Comparison of ENCODE assay signal across 8 mouse cellular contexts in genomic region chr1:34578851-34579781, GRCm38 (mm10). TPM values are rescaled to one million over a fixed set of nuclear protein-coding genes. Genes with fewer than 3 reads are reported as not detected.
A peak's percentile ranks its signal among the peaks of the same experiment; 100 is the strongest.
DNase-seq lines count a peak whose midpoint lies in the region; ATAC-seq and TF ChIP-seq lines count a peak whose summit lies in the region.

Amer3 (plus strand) TSS chr1:34579657.

- peak; percentile 87 for ATAC-seq in embryonic facial prominence, embryonic 15.5 days (ENCODE audit: insufficient number of reproducible peaks, low FRiP score, low TSS enrichment, low read depth)
- peak; percentile 95 for ATAC-seq in lung, embryonic 14.5 days (ENCODE audit: insufficient read depth)

- in situ Hi-C loops in CH12.LX (cut with MboI; ENCODE audit: low pct_ligation_motif_present, low pct_unique_long_range_greater_than_20kb, low sequenced_read_pairs) = no loop called here

- peaks cover 7 to 9% of the 10 kb centered on the region in 2 experiments for H3K4me1 ChIP-seq in CH12.LX (ENCODE audit: control insufficient read depth in 1 of 2, insufficient read depth in 2 of 2)
- H3K4me1 ChIP-seq in embryonic facial prominence, embryonic 15.5 days = peaks cover 14% of the 10 kb centered on the region; the same call in 1 of the 2 replicates
- H3K4me1 ChIP-seq in hindbrain, embryonic 10.5 days (replicated peaks) = peaks cover 16% of the 10 kb centered on the region; the same call in 1 of the 2 replicates
- H3K4me1 ChIP-seq in lung, embryonic 14.5 days (ENCODE audit: insufficient read depth) = no peaks in the 10 kb centered on the region
- H3K4me1 ChIP-seq in olfactory bulb, adult 2 months (ENCODE audit: control insufficient read depth, insufficient read depth, low read length) = peaks cover 13% of the 10 kb centered on the region; the same call in 1 of the 2 replicates

- no peaks in the 10 kb centered on the region for H3K79me2 ChIP-seq in CH12.LX (replicated peaks; ENCODE audit: control insufficient read depth, extremely low read depth, insufficient read depth, poor library complexity, severe bottlenecking)

- no peak for TF ChIP-seq EP300 in CH12.LX (IDR thresholded peaks at IDR 0.05; ENCODE audit: low read length)

- TF ChIP-seq RAD21 in CH12.LX (IDR thresholded peaks at IDR 0.05; ENCODE audit: low read depth, low read length) = no peak

- H3K27me3 ChIP-seq in CH12.LX (replicated peaks) = peaks cover 31% of the 10 kb centered on the region
- H3K27me3 ChIP-seq in embryonic facial prominence, embryonic 15.5 days = peaks cover 36% of the 10 kb centered on the region
- H3K27me3 ChIP-seq in hindbrain, embryonic 10.5 days (ENCODE audit: insufficient read depth, poor library complexity, severe bottlenecking) = peaks cover 42% of the 10 kb centered on the region
- peaks cover 26% of the 10 kb centered on the region; the same call in 1 of the 2 replicates for H3K27me3 ChIP-seq in lung, embryonic 14.5 days (ENCODE audit: insufficient read depth, low read length)

- no peak within 1 kb of the TSS for H3K27ac ChIP-seq in CH12.LX (ENCODE audit: insufficient read depth, low read depth)
- no peak within 1 kb of the TSS for H3K27ac ChIP-seq in embryonic facial prominence, embryonic 15.5 days (replicated peaks)
- peak within 1 kb of the TSS; percentile 76 for H3K27ac ChIP-seq in hindbrain, embryonic 10.5 days
- H3K27ac ChIP-seq in lung, embryonic 14.5 days (ENCODE audit: low read depth) = no peak within 1 kb of the TSS
- peak within 1 kb of the TSS; percentile 44; the same call in 1 of the 2 replicates for H3K27ac ChIP-seq in olfactory bulb, adult 2 months (ENCODE audit: insufficient read depth, low read depth, low read length)

- H3K36me3 ChIP-seq in CH12.LX (replicated peaks in 1 of 2; ENCODE audit: control insufficient read depth in 1 of 2, insufficient read depth in 1 of 2, low read length in 1 of 2) = no peaks in the 10 kb centered on the region
- H3K36me3 ChIP-seq in embryonic facial prominence, embryonic 15.5 days = no peaks in the 10 kb centered on the region
- H3K36me3 ChIP-seq in hindbrain, embryonic 10.5 days = no peaks in the 10 kb centered on the region
- H3K36me3 ChIP-seq in lung, embryonic 14.5 days (ENCODE audit: insufficient read depth) = no peaks in the 10 kb centered on the region

- DNase-seq in CH12.LX (ENCODE audit: extremely low read depth) = peak; percentile 38
- DNase-seq in brain, adult 2 months (ENCODE audit: low read depth, low spot score) = peak; percentile 96
- peak; percentile 83 for DNase-seq in hindbrain, embryonic 10.5 days (ENCODE audit: low spot score)
- DNase-seq in layer of hippocampus, adult 9-11 months = peak; percentile 83
- peak; percentile 91 for DNase-seq in lung, embryonic 14.5 days
- peak; percentile 18 to 63 for DNase-seq in thymus, postnatal 10 days (ENCODE audit: low spot score in 2 of 2)

- peak within 1 kb of the TSS; percentile 86 for H3K4me2 ChIP-seq in CH12.LX (ENCODE audit: insufficient read depth, low read depth, poor library complexity, severe bottlenecking)
- H3K4me2 ChIP-seq in embryonic facial prominence, embryonic 15.5 days (replicated peaks) = peak within 1 kb of the TSS; percentile 67
- H3K4me2 ChIP-seq in lung, embryonic 14.5 days = peak within 1 kb of the TSS; percentile 66

- peak within 1 kb of the TSS in 1 of 3 experiments; percentile 14 for H3K4me3 ChIP-seq in CH12.LX (replicated peaks in 1 of 3; ENCODE audit: low read depth in 2 of 3, low read length in 2 of 3, poor library complexity in 1 of 3)
- H3K4me3 ChIP-seq in embryonic facial prominence, embryonic 15.5 days (replicated peaks) = peak within 1 kb of the TSS; percentile 40
- peak within 1 kb of the TSS; percentile 60 for H3K4me3 ChIP-seq in hindbrain, embryonic 10.5 days
- H3K4me3 ChIP-seq in lung, embryonic 14.5 days (ENCODE audit: low read depth, low read length) = peak within 1 kb of the TSS; percentile 31
- H3K4me3 ChIP-seq in olfactory bulb, adult 2 months (ENCODE audit: insufficient read depth, low read depth, low read length) = peak within 1 kb of the TSS; percentile 82

- no peak for TF ChIP-seq CTCF in CH12.LX (conservative IDR thresholded peaks at IDR 0.05 in 1 of 2, IDR thresholded peaks at IDR 0.05 in 1 of 2; ENCODE audit: low read depth in 2 of 2, low read length in 2 of 2)
- TF ChIP-seq CTCF in lung, embryonic 14.5 days (IDR thresholded peaks at IDR 0.05; ENCODE audit: low read depth) = no peak
- TF ChIP-seq CTCF in olfactory bulb, adult 2 months (IDR thresholded peaks at IDR 0.05; ENCODE audit: insufficient read depth, low read depth, low read length) = no peak

- H3K9ac ChIP-seq in CH12.LX (ENCODE audit: insufficient read depth, low read depth) = no peak within 1 kb of the TSS
- H3K9ac ChIP-seq in embryonic facial prominence, embryonic 15.5 days = no peak within 1 kb of the TSS
- no peak within 1 kb of the TSS for H3K9ac ChIP-seq in lung, embryonic 14.5 days

- H3K9me3 ChIP-seq in CH12.LX (replicated peaks; ENCODE audit: low read length) = no peaks in the 10 kb centered on the region
- H3K9me3 ChIP-seq in embryonic facial prominence, embryonic 15.5 days (replicated peaks) = no peaks in the 10 kb centered on the region
- H3K9me3 ChIP-seq in hindbrain, embryonic 10.5 days = no peaks in the 10 kb centered on the region
- H3K9me3 ChIP-seq in lung, embryonic 14.5 days (ENCODE audit: low read depth, low read length) = no peaks in the 10 kb centered on the region

- no peak for TF ChIP-seq POLR2A in CH12.LX (IDR thresholded peaks at IDR 0.05; ENCODE audit: low read depth, low read length)
- no peak; the same call in 1 of the 2 replicates for TF ChIP-seq POLR2A in olfactory bulb, adult 2 months (IDR thresholded peaks at IDR 0.05; ENCODE audit: insufficient read depth, low read depth, low read length)

- under 1% methylated on average over 51 of the region's 53 CpGs for WGBS in embryonic facial prominence, embryonic 15.5 days
- under 1% methylated on average over 53 of the region's 53 CpGs for WGBS in hindbrain, embryonic 10.5 days
- under 1% methylated on average over 52 of the region's 53 CpGs for WGBS in lung, embryonic 14.5 days
- WGBS in olfactory bulb, adult 2 months = under 1% methylated on average over 53 of the region's 53 CpGs

- dilution Hi-C loops in CH12.LX (cut with MboI; ENCODE audit: extremely low pct_ligation_motif_present, extremely low pct_unique_long_range_greater_than_20kb, low sequenced_read_pairs) = no loop called here

TF ChIP-seq in CH12.LX, 34 proteins besides CTCF, POLR2A, EP300 and RAD21:
- no peak for TF ChIP-seq ZKSCAN1 (IDR thresholded peaks at IDR 0.05; ENCODE audit: borderline replicate concordance, low read depth, low read length)
- TF ChIP-seq MXI1 (IDR thresholded peaks at IDR 0.05; ENCODE audit: low read depth, low read length) = peak; percentile 85
- no peak for TF ChIP-seq USF2 (conservative IDR thresholded peaks at IDR 0.05; ENCODE audit: low read depth, low read length)
- peak; percentile 24; the same call in 1 of the 2 replicates for TF ChIP-seq NRF1 (IDR thresholded peaks at IDR 0.05; ENCODE audit: low read depth, low read length)
- TF ChIP-seq SMC3 (IDR thresholded peaks at IDR 0.05; ENCODE audit: low read depth, low read length) = 0 out of 2 replicates have a peak, but pooled peaks have one; percentile 5
- peak; percentile 25; the same call in 1 of the 2 replicates for TF ChIP-seq IRF4 (IDR thresholded peaks at IDR 0.05; ENCODE audit: low read depth, low read length)
- peak; percentile 84 for TF ChIP-seq SIN3A (IDR thresholded peaks at IDR 0.05; ENCODE audit: low read length)
TF ChIP-seq in CH12.LX: peak in this region for 5.

RNA-seq across cellular contexts. Expression of gene Amer3, which starts in this region (rescaled TPM):
- total RNA-seq in CH12.LX (2012; rRNA removed) (0.04 TPM in 1 of 2 replicates, not detected in the other), CH12.LX (2014; rRNA removed) (0.09 and 0.17 TPM in 2 replicates)
- polyA plus RNA-seq in CH12.LX (2012; ENCODE audit: insufficient read length, low read depth) = 0.15 and 0.20 TPM in 2 replicates
- polyA plus RNA-seq in embryonic facial prominence, embryonic 15.5 days (2015; fragmentation: Nextera tagmentation; extraction: Ambion mirVana) = 0.08 and 0.23 TPM in 2 replicates
- 1.6 and 4.9 TPM in 2 replicates for polyA plus RNA-seq in hindbrain, embryonic 10.5 days (2016; fragmentation: Nextera tagmentation; extraction: Ambion mirVana)
- polyA plus RNA-seq in lung, embryonic 14.5 days (2014; fragmentation: Nextera tagmentation; extraction: Ambion mirVana) = 0.11 TPM in 1 of 2 replicates, not detected in the other
- polyA plus RNA-seq in olfactory bulb, adult 2 months (2012; ENCODE audit: insufficient read depth, insufficient read length, low replicate concordance, missing spikeins) = not detected in 2 replicates

Comparison
In these comparisons a context has a peak if more than half of its experiments do, and no peak if none do; other contexts are left out.
1. Peak in DNase-seq and H3K4me2 ChIP-seq in CH12.LX; RNA of the gene not detected or under 1 TPM.
2. Peak in ATAC-seq, H3K4me3 ChIP-seq and H3K4me2 ChIP-seq in embryonic facial prominence, embryonic 15.5 days; RNA of the gene not detected or under 1 TPM.
3. Peak in DNase-seq, ATAC-seq, H3K4me3 ChIP-seq and H3K4me2 ChIP-seq in lung, embryonic 14.5 days; RNA of the gene not detected or under 1 TPM.
4. DNase-seq: peak in every context shown above with its lines; median percentile 96 in brain, adult 2 months; 91 in lung, embryonic 14.5 days; 83 in hindbrain, embryonic 10.5 days; 83 in layer of hippocampus, adult 9-11 months; 40 in thymus, postnatal 10 days; 38 in CH12.LX.
5. H3K27ac ChIP-seq: peak in hindbrain, embryonic 10.5 days (single experiment) and olfactory bulb, adult 2 months (single experiment); none in CH12.LX (single experiment), embryonic facial prominence, embryonic 15.5 days (single experiment) and lung, embryonic 14.5 days (single experiment).
6. Peak in every context shown above with its lines, with median percentiles within 50 percentile points of each other: H3K4me2 ChIP-seq.